Mouse (Mus musculus): ENCODE data around the gene Gsc2. TPM values are rescaled to one million over a fixed set of nuclear protein-coding genes. Genes with fewer than 3 reads are reported as not detected.

Gsc2 gene
- polyA plus RNA-seq, 1 experiment from 2014 or later = not detected

GRCm38 (mm10) chr16:17876096-17876495 lies 38.8 kb downstream of the Gsc2 start:
- WGBS = 90% methylated on average over 1 of the region's 1 CpGs
- ATAC-seq (ENCODE audit: insufficient number of reproducible peaks, insufficient read depth, low FRiP score, low read depth) = no peak
- H3K4me1 ChIP-seq (ENCODE audit: control insufficient read depth in 2 of 2, insufficient read depth in 2 of 2, low read length in 2 of 2) = peaks cover 18 to 45% of the 10 kb centered on the region in 2 experiments

GRCm38 (mm10) chr16:17875174-17875573 lies 39.7 kb downstream of the Gsc2 start:
- peaks cover 18 to 49% of the 10 kb centered on the region in 2 experiments for H3K4me1 ChIP-seq (ENCODE audit: control insufficient read depth in 2 of 2, insufficient read depth in 2 of 2, low read length in 2 of 2)
- H3K4me2 ChIP-seq (ENCODE audit: low read length) = no peak overlapping the region
- WGBS = 26% methylated on average over 4 of the region's 4 CpGs
- H3K36me3 ChIP-seq (ENCODE audit: control insufficient read depth, insufficient read depth, low read length) = peaks cover 15% of the 10 kb centered on the region
- no peak overlapping the region for H3K4me3 ChIP-seq (ENCODE audit: control insufficient read depth in 1 of 2, insufficient read depth in 1 of 2, low read depth in 1 of 2, low read length in 2 of 2)
- 0 out of 2 replicates have a peak, but pooled peaks have one; percentile 14 for ATAC-seq (ENCODE audit: insufficient number of reproducible peaks, insufficient read depth, low FRiP score, low read depth)
- H3K9me3 ChIP-seq (ENCODE audit: control insufficient read depth, low read length) = no peaks in the 10 kb centered on the region
- H3K27me3 ChIP-seq (ENCODE audit: control insufficient read depth, insufficient read depth, low read length) = no peaks in the 10 kb centered on the region
- no peak overlapping the region for H3K9ac ChIP-seq (ENCODE audit: low read length)
- H3K27ac ChIP-seq (replicated peaks in 1 of 2; ENCODE audit: control insufficient read depth in 1 of 2, insufficient read depth in 1 of 2, low read depth in 2 of 2, low read length in 2 of 2) = peak overlapping the region; percentile 34 to 64

More at GRCm38 (mm10) chr16:17876096-17876495, 38.8 kb downstream of the Gsc2 start:
- no peak overlapping the region for H3K4me2 ChIP-seq (ENCODE audit: low read length)
- H3K36me3 ChIP-seq (ENCODE audit: control insufficient read depth, insufficient read depth, low read length) = peaks cover 9% of the 10 kb centered on the region
- no peaks in the 10 kb centered on the region for H3K27me3 ChIP-seq (ENCODE audit: control insufficient read depth, insufficient read depth, low read length)
- H3K4me3 ChIP-seq (ENCODE audit: control insufficient read depth in 1 of 2, insufficient read depth in 1 of 2, low read depth in 1 of 2, low read length in 2 of 2) = no peak overlapping the region
- no peak overlapping the region for H3K9ac ChIP-seq (ENCODE audit: low read length)
- no peaks in the 10 kb centered on the region for H3K9me3 ChIP-seq (ENCODE audit: control insufficient read depth, low read length)
- no peak overlapping the region for H3K27ac ChIP-seq (replicated peaks in 1 of 2; ENCODE audit: control insufficient read depth in 1 of 2, insufficient read depth in 1 of 2, low read depth in 2 of 2, low read length in 2 of 2)

DNA sequence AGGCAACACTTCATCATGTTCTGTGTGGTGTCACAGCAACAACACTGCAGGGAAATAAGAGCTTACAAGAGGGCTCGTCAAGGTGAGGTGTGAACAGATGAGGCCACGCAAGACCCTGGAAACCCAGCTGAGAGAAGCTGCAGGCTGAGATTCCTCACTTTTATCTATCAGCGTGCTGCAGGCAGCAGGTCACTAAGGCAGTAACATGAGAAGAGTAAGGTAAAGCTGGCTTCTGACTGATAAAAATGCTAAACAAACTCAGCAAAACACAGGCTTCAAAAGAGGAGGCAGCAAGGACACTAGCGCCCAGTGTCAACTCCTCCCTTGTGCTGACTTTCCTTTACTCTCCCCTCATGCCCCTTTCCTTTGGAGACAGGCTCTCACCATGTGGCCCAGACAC lies 41.9 kb downstream of the Gsc2 start:
- peak overlapping the region; percentile 9 to 37; a peak in 2 of 4 replicates for H3K27ac ChIP-seq (replicated peaks in 1 of 2; ENCODE audit: control insufficient read depth in 1 of 2, insufficient read depth in 1 of 2, low read depth in 2 of 2, low read length in 2 of 2)
- 0 out of 2 replicates have a peak overlapping the region, but pooled peaks have one; percentile 8 for H3K4me2 ChIP-seq (ENCODE audit: low read length)

GRCm38 (mm10) chr16:17871248-17871647 lies 43.6 kb downstream of the Gsc2 start:
- WGBS = 28% methylated on average over 5 of the region's 5 CpGs
- Histone ChIP-seq H3K36me3 (ENCODE audit: control insufficient read depth, insufficient read depth, low read length) (peaks cover 28% of the 10 kb centered on the region), H3K27ac (replicated peaks in 1 of 2; ENCODE audit: control insufficient read depth in 1 of 2, insufficient read depth in 1 of 2, low read depth in 2 of 2, low read length in 2 of 2) (no peak overlapping the region), H3K4me1 (ENCODE audit: control insufficient read depth in 2 of 2, insufficient read depth in 2 of 2, low read length in 2 of 2) (peaks cover 16 to 44% of the 10 kb centered on the region in 2 experiments), H3K9ac (ENCODE audit: low read length) (no peak overlapping the region), H3K9me3 (ENCODE audit: control insufficient read depth, low read length) (no peaks in the 10 kb centered on the region), H3K27me3 (ENCODE audit: control insufficient read depth, insufficient read depth, low read length) (no peaks in the 10 kb centered on the region), H3K4me2 (ENCODE audit: low read length) (no peak overlapping the region), H3K4me3 (ENCODE audit: control insufficient read depth in 1 of 2, insufficient read depth in 1 of 2, low read depth in 1 of 2, low read length in 2 of 2) (no peak overlapping the region)
- no peak for ATAC-seq (ENCODE audit: insufficient number of reproducible peaks, insufficient read depth, low FRiP score, low read depth)

More for the DNA sequence above, 41.9 kb downstream of the Gsc2 start:
- 18% methylated on average over 4 of the region's 4 CpGs for WGBS
- Histone ChIP-seq H3K4me3 (ENCODE audit: control insufficient read depth in 1 of 2, insufficient read depth in 1 of 2, low read depth in 1 of 2, low read length in 2 of 2) (no peak overlapping the region), H3K4me1 (ENCODE audit: control insufficient read depth in 2 of 2, insufficient read depth in 2 of 2, low read length in 2 of 2) (peaks cover 16 to 45% of the 10 kb centered on the region in 2 experiments), H3K27me3 (ENCODE audit: control insufficient read depth, insufficient read depth, low read length) (no peaks in the 10 kb centered on the region), H3K9me3 (ENCODE audit: control insufficient read depth, low read length) (no peaks in the 10 kb centered on the region), H3K36me3 (ENCODE audit: control insufficient read depth, insufficient read depth, low read length) (peaks cover 24% of the 10 kb centered on the region), H3K9ac (ENCODE audit: low read length) (no peak overlapping the region)
- no peak for ATAC-seq (ENCODE audit: insufficient number of reproducible peaks, insufficient read depth, low FRiP score, low read depth)

DNA sequence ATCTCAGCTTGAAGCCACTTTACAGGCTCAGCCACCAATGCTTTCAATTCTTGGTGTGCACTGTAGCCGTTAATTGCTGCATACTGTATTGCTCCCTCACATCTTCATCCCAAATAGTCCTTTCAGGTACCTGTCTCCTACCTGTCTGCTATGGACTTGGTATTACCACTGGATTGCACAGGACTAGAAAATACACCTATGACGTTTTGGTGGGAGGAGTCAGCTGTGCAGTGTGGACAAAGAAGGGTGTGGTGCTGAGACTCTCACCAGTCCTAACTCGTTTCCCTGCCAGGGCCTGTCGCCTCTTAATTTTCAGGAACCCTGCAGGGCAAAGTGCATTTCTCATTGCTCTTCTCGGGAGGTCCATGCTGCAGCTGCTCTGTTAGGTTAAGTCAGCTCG lies 49.1 kb downstream of the Gsc2 start:
- no peaks in the 10 kb centered on the region for H3K27me3 ChIP-seq (ENCODE audit: control insufficient read depth, insufficient read depth, low read length)
- no peak overlapping the region for H3K4me2 ChIP-seq (ENCODE audit: low read length)
- no peak for ATAC-seq (ENCODE audit: insufficient number of reproducible peaks, insufficient read depth, low FRiP score, low read depth)
- no peaks in the 10 kb centered on the region for H3K9me3 ChIP-seq (ENCODE audit: control insufficient read depth, low read length)
- WGBS = 71% methylated on average over 6 of the region's 6 CpGs
- H3K27ac ChIP-seq (replicated peaks in 1 of 2; ENCODE audit: control insufficient read depth in 1 of 2, insufficient read depth in 1 of 2, low read depth in 2 of 2, low read length in 2 of 2) = no peak overlapping the region
- H3K36me3 ChIP-seq (ENCODE audit: control insufficient read depth, insufficient read depth, low read length) = peaks cover 38% of the 10 kb centered on the region; the same call in 1 of the 2 replicates
- H3K4me3 ChIP-seq (ENCODE audit: control insufficient read depth in 1 of 2, insufficient read depth in 1 of 2, low read depth in 1 of 2, low read length in 2 of 2) = no peak overlapping the region
- no peak overlapping the region for H3K9ac ChIP-seq (ENCODE audit: low read length)
- peaks cover 0 to 1% of the 10 kb centered on the region in 2 experiments; a peak in 1 of 4 replicates for H3K4me1 ChIP-seq (ENCODE audit: control insufficient read depth in 2 of 2, insufficient read depth in 2 of 2, low read length in 2 of 2)

GRCm38 (mm10) chr16:17865293-17865692 lies 49.6 kb downstream of the Gsc2 start:
- H3K36me3 ChIP-seq (ENCODE audit: control insufficient read depth, insufficient read depth, low read length) = peaks cover 38% of the 10 kb centered on the region; the same call in 1 of the 2 replicates
- H3K9ac ChIP-seq (ENCODE audit: low read length) = no peak overlapping the region
- H3K4me3 ChIP-seq (ENCODE audit: control insufficient read depth in 1 of 2, insufficient read depth in 1 of 2, low read depth in 1 of 2, low read length in 2 of 2) = no peak overlapping the region
- H3K27me3 ChIP-seq (ENCODE audit: control insufficient read depth, insufficient read depth, low read length) = no peaks in the 10 kb centered on the region
- H3K9me3 ChIP-seq (ENCODE audit: control insufficient read depth, low read length) = no peaks in the 10 kb centered on the region
- H3K4me2 ChIP-seq (ENCODE audit: low read length) = no peak overlapping the region
- 83% methylated on average over 2 of the region's 2 CpGs for WGBS
- no peaks in the 10 kb centered on the region for H3K4me1 ChIP-seq (ENCODE audit: control insufficient read depth in 2 of 2, insufficient read depth in 2 of 2, low read length in 2 of 2)
- H3K27ac ChIP-seq (replicated peaks in 1 of 2; ENCODE audit: control insufficient read depth in 1 of 2, insufficient read depth in 1 of 2, low read depth in 2 of 2, low read length in 2 of 2) = no peak overlapping the region
- no peak for ATAC-seq (ENCODE audit: insufficient number of reproducible peaks, insufficient read depth, low FRiP score, low read depth)

Other genes with a start within 250 kb of the Gsc2 start
- gene Med15, start 182.2 kb downstream of the Gsc2 start, polyA plus RNA-seq (2014; fragmentation: Nextera tagmentation; extraction: Ambion mirVana) = 26.8 and 31.6 TPM in 2 replicates
- 42.0 and 43.6 TPM in 2 replicates for gene Klhl22, start 155.4 kb downstream of the Gsc2 start, polyA plus RNA-seq (2014; fragmentation: Nextera tagmentation; extraction: Ambion mirVana)
- 7.9 and 11.1 TPM in 2 replicates for gene Scarf2, start 117.8 kb downstream of the Gsc2 start, polyA plus RNA-seq (2014; fragmentation: Nextera tagmentation; extraction: Ambion mirVana)
- not detected in 2 replicates for gene B830017H08Rik, start 81.9 kb downstream of the Gsc2 start, polyA plus RNA-seq (2014; fragmentation: Nextera tagmentation; extraction: Ambion mirVana)
- gene Car15, start 76.7 kb downstream of the Gsc2 start, polyA plus RNA-seq (2014; fragmentation: Nextera tagmentation; extraction: Ambion mirVana) = 1.0 and 1.3 TPM in 2 replicates
- 0.39 TPM in 1 of 2 replicates, not detected in the other for gene Gm20518, start 23.4 kb downstream of the Gsc2 start, polyA plus RNA-seq (2014; fragmentation: Nextera tagmentation; extraction: Ambion mirVana)
- gene Tssk1, start 20.8 kb downstream of the Gsc2 start, polyA plus RNA-seq (2014; fragmentation: Nextera tagmentation; extraction: Ambion mirVana) = not detected in 2 replicates
- 45.1 and 49.7 TPM in 2 replicates for gene Dgcr2, start 16.5 kb downstream of the Gsc2 start, polyA plus RNA-seq (2014; fragmentation: Nextera tagmentation; extraction: Ambion mirVana)
- not detected in 2 replicates for gene Tssk2, start 16.4 kb downstream of the Gsc2 start, polyA plus RNA-seq (2014; fragmentation: Nextera tagmentation; extraction: Ambion mirVana)
- 25.0 and 27.4 TPM in 2 replicates for gene Ess2, start 3.7 kb downstream of the Gsc2 start, polyA plus RNA-seq (2014; fragmentation: Nextera tagmentation; extraction: Ambion mirVana)
- 25.4 and 25.5 TPM in 2 replicates for gene Slc25a1, start 13.2 kb upstream of the Gsc2 start, polyA plus RNA-seq (2014; fragmentation: Nextera tagmentation; extraction: Ambion mirVana)
- gene Vpreb2, start 65.4 kb upstream of the Gsc2 start, polyA plus RNA-seq (2014; fragmentation: Nextera tagmentation; extraction: Ambion mirVana) = not detected in 2 replicates
- gene Dgcr6, start 137.8 kb upstream of the Gsc2 start, polyA plus RNA-seq (2014; fragmentation: Nextera tagmentation; extraction: Ambion mirVana) = 58.5 and 64.2 TPM in 2 replicates
- gene Prodh, start 175.1 kb upstream of the Gsc2 start, polyA plus RNA-seq (2014; fragmentation: Nextera tagmentation; extraction: Ambion mirVana) = 6.9 and 7.4 TPM in 2 replicates
- gene Rtn4r, start 212.6 kb upstream of the Gsc2 start, polyA plus RNA-seq (2014; fragmentation: Nextera tagmentation; extraction: Ambion mirVana) = 0.43 and 1.00 TPM in 2 replicates

Measured in heart, embryonic 14.5 days (tissue).